Mouse (Mus musculus) E14TG2a.4 (cell line): ENCODE data around the gene Cyp51.

Experiments
- CTCF ChIP-seq: conservative IDR thresholded peaks from 2 replicates; pipeline ENCODE4 v1.5.1; 2014; ENCODE audit warnings: low read length
- NANOG ChIP-seq: IDR thresholded peaks from 2 replicates; pipeline ENCODE4 v1.6.1; 2014; ENCODE audit warnings: borderline replicate concordance, low read length, mixed read lengths

DNA sequence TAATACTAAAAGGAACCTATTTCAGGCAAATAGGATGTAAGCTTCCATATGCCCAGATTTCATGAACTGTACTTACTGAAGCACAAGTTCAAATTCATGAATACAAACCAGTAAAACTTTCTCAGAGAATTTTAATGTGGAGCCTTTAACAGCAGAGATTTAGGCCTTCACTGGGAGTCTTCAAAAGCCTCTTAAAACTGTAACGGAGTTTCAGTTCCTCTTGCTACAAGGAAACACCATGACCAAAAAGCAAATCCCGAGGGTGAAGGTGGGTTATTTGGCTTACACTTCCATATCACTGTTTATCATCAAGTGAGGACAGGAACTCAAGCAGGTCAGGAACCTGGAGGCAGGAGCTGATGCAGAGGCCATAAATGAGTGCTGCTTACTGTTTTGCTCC is 23.0 kb downstream of the Cyp51 start:
- TF ChIP-seq CTCF (no peak), NANOG (no peak)
